Mouse (Mus musculus): ENCODE data around the gene Foxn4. TPM values are rescaled to one million over a fixed set of nuclear protein-coding genes. Genes with fewer than 3 reads are reported as not detected.

Foxn4 gene
- total RNA-seq, 2 experiments from 2014 or later, result not detected

- DNase-seq, result no peak
- intact Hi-C loops (cut with DNase I), result no loop called here
Observed at GRCm38 (mm10) chr5:114282346-114282745, 8.7 kb upstream of the Foxn4 start.

GRCm38 (mm10) chr5:114279382-114280143 lies 6.0 kb upstream of the Foxn4 start:
- intact Hi-C loops (cut with DNase I), result no loop called here
- DNase-seq, result no peak

GRCm38 (mm10) chr5:114275991-114276390 lies 2.4 kb upstream of the Foxn4 start:
- intact Hi-C loops (cut with DNase I), result no loop called here
- DNase-seq, result no peak

GRCm38 (mm10) chr5:114275339-114275738 lies 1.7 kb upstream of the Foxn4 start:
- intact Hi-C loops (cut with DNase I), result no loop called here
- DNase-seq, result no peak

- DNase-seq, result no peak
- intact Hi-C loops (cut with DNase I), result no loop called here
Observed at GRCm38 (mm10) chr5:114269984-114270383, 3.6 kb downstream of the Foxn4 start.

- intact Hi-C loops (cut with DNase I), result no loop called here
- no peak for DNase-seq
Observed at GRCm38 (mm10) chr5:114269499-114269898, 4.1 kb downstream of the Foxn4 start.

GRCm38 (mm10) chr5:114268646-114269045 lies 5.0 kb downstream of the Foxn4 start:
- DNase-seq, result no peak
- intact Hi-C loops (cut with DNase I), result no loop called here

GRCm38 (mm10) chr5:114264791-114265190 lies 8.8 kb downstream of the Foxn4 start:
- no peak for DNase-seq
- intact Hi-C loops (cut with DNase I), result no loop called here

- DNase-seq, result no peak
- intact Hi-C loops (cut with DNase I), result no loop called here
Observed at GRCm38 (mm10) chr5:114264030-114264459, 9.6 kb downstream of the Foxn4 start.

- intact Hi-C loops (cut with DNase I), result no loop called here
- DNase-seq, result no peak
Observed at GRCm38 (mm10) chr5:114261494-114261893, 12.1 kb downstream of the Foxn4 start.

- intact Hi-C loops (cut with DNase I), result no loop called here
- DNase-seq, result no peak
Observed at GRCm38 (mm10) chr5:114259495-114259894, 14.1 kb downstream of the Foxn4 start.

- intact Hi-C loops (cut with DNase I), result loop anchor here (1.0 to 5.0 kb wide), 2 partner anchors 60 to 134 kb away; partner anchors contain the start of genes Kctd10 and Ube3b
- DNase-seq, result peak; percentile 80 to 86
Observed at GRCm38 (mm10) chr5:114248174-114248589, 25.4 kb downstream of the Foxn4 start.

- intact Hi-C loops (cut with DNase I), result loop anchor here (5.0 kb wide), 1 partner anchor 136 kb away; the partner anchor contains the start of genes Kctd10 and Ube3b
- no peak for DNase-seq
Observed at GRCm38 (mm10) chr5:114246465-114246864, 27.1 kb downstream of the Foxn4 start.

GRCm38 (mm10) chr5:114239737-114240136 lies 33.9 kb downstream of the Foxn4 start:
- intact Hi-C loops (cut with DNase I), result no loop called here

GRCm38 (mm10) chr5:114238924-114239323 lies 34.7 kb downstream of the Foxn4 start:
- DNase-seq, result no peak
- intact Hi-C loops (cut with DNase I), result no loop called here

More at GRCm38 (mm10) chr5:114239737-114240136, 33.9 kb downstream of the Foxn4 start:
- no peak for DNase-seq

GRCm38 (mm10) chr5:114228901-114229300 lies 44.7 kb downstream of the Foxn4 start:
- intact Hi-C loops (cut with DNase I), result no loop called here
- DNase-seq, result no peak

GRCm38 (mm10) chr5:114226051-114226450 lies 47.6 kb downstream of the Foxn4 start:
- intact Hi-C loops (cut with DNase I), result no loop called here
- DNase-seq, result no peak

GRCm38 (mm10) chr5:114218771-114219170 lies 54.8 kb downstream of the Foxn4 start:
- intact Hi-C loops (cut with DNase I), result no loop called here
- DNase-seq, result no peak

- intact Hi-C loops (cut with DNase I), result no loop called here
- DNase-seq, result no peak
Observed at GRCm38 (mm10) chr5:114213183-114213582, 60.4 kb downstream of the Foxn4 start.

GRCm38 (mm10) chr5:114206158-114206557 lies 67.4 kb downstream of the Foxn4 start:
- DNase-seq, result no peak
- intact Hi-C loops (cut with DNase I), result no loop called here
